In the genomic region with DNA sequence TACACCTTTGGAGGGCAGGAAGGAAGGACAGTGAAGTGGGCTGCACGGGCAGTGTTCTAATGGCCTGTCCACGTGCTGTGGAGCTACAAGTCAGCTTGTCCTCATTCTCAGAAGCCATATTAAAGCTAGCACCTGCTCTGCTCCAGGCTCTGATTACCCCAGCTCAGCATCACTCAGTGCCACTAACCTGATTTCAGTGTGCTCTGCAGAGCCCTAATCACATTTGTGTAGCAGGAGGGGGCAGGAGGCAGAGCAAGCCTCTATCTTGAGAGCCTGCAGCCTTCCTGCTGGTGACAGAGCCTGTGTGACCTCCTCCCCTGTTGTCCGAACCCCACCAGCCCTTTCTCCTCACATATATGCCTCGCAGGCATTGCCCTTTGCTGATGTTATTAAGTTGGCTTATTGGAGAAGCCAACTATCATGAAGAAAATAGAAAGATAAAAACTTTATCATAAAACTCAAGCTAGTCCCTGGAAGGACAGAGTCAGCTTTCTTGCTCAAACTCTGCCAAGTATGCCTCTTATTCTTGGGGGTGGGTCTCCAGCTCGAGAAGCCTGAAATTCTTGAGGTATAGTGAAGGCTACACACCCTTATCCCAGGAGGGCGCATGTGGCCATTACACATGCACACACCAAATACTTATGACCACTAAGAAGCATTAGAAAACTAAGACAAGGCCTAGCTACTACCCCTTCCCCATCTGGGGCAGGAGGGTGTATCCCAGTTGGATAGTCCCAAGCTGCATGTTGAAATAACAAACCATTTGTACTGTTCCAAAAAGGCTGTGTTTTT, we compare ENCODE assay signal across 9 mouse cellular contexts. TPM values are rescaled to one million over a fixed set of nuclear protein-coding genes. Genes with fewer than 3 reads are reported as not detected.
DNase-seq lines count a peak whose midpoint lies in the region; ATAC-seq and TF ChIP-seq lines count a peak whose summit lies in the region.
"Had no signal": no experiment of that assay in that cellular context is flagged by ENCODE, and none has a peak within 500 bp of the region (broad histone marks: within the 10 kb centered on the region; RNA-seq: fewer than 3 reads in every experiment).

No protein-coding gene starts in this region.

- TF ChIP-seq POLR2A in cerebellum, adult 2 months (IDR thresholded peaks at IDR 0.05; ENCODE audit: borderline replicate concordance, insufficient read depth, low read length) = no peak

- peak; percentile 40; the same call in 1 of the 2 replicates for ATAC-seq in liver, embryonic 11.5 days (replicated peaks; ENCODE audit: low FRiP score)
- peak; percentile 60 for ATAC-seq in hindbrain, embryonic 16.5 days
- no peak for ATAC-seq in megakaryocyte progenitor cell, adult 5-6 weeks (replicated peaks; ENCODE audit: poor library complexity)

- no peak overlapping the region for H3K4me3 ChIP-seq in cerebellum, adult 2 months (replicated peaks; ENCODE audit: insufficient read depth, low read depth, low read length)
- no peak overlapping the region for H3K4me3 ChIP-seq in liver, embryonic 11.5 days (ENCODE audit: low read depth, low read length)
- no peak overlapping the region for H3K4me3 ChIP-seq in hindbrain, embryonic 16.5 days (ENCODE audit: low read length)
- H3K4me3 ChIP-seq: left cerebral cortex, adult 2 months had no signal

- no peak for TF ChIP-seq CTCF in cerebellum, adult 2 months (IDR thresholded peaks at IDR 0.05; ENCODE audit: borderline replicate concordance, insufficient read depth, low read depth, low read length)

- H3K9me3 ChIP-seq in liver, embryonic 11.5 days (ENCODE audit: control insufficient read depth, low read length) = no peaks in the 10 kb centered on the region
- no peaks in the 10 kb centered on the region for H3K9me3 ChIP-seq in hindbrain, embryonic 16.5 days (ENCODE audit: control insufficient read depth, low read length)

- H3K36me3 ChIP-seq in liver, embryonic 11.5 days (ENCODE audit: control insufficient read depth, insufficient read depth, low read length) = no peaks in the 10 kb centered on the region
- H3K36me3 ChIP-seq in hindbrain, embryonic 16.5 days (ENCODE audit: control insufficient read depth, insufficient read depth, low read length) = no peaks in the 10 kb centered on the region

- H3K4me1 ChIP-seq in cerebellum, adult 2 months (ENCODE audit: control insufficient read depth, insufficient read depth, low read length) = no peaks in the 10 kb centered on the region
- peaks cover 14% of the 10 kb centered on the region for H3K4me1 ChIP-seq in liver, embryonic 11.5 days (replicated peaks; ENCODE audit: control insufficient read depth, insufficient read depth, low read length)
- peaks cover 9% of the 10 kb centered on the region for H3K4me1 ChIP-seq in hindbrain, embryonic 16.5 days (ENCODE audit: control insufficient read depth, insufficient read depth, low read depth, low read length)

- H3K4me2 ChIP-seq in liver, embryonic 11.5 days = no peak overlapping the region
- no peak overlapping the region for H3K4me2 ChIP-seq in hindbrain, embryonic 16.5 days (ENCODE audit: low read length)

- H3K27me3 ChIP-seq in cerebellum, adult 2 months (ENCODE audit: control insufficient read depth, insufficient read depth, low read length) = no peaks in the 10 kb centered on the region
- H3K27me3 ChIP-seq in liver, embryonic 11.5 days (replicated peaks; ENCODE audit: control insufficient read depth, insufficient read depth, low read length) = no peaks in the 10 kb centered on the region
- H3K27me3 ChIP-seq in hindbrain, embryonic 16.5 days (replicated peaks; ENCODE audit: control insufficient read depth, insufficient read depth, low read length) = no peaks in the 10 kb centered on the region

- H3K9ac ChIP-seq in liver, embryonic 11.5 days (ENCODE audit: low read depth, low read length) = no peak overlapping the region
- H3K9ac ChIP-seq in hindbrain, embryonic 16.5 days (ENCODE audit: low read depth, low read length) = no peak overlapping the region

- H3K27ac ChIP-seq in cerebellum, adult 2 months (ENCODE audit: insufficient read depth, low read length) = peak overlapping the region; percentile 13; the same call in 1 of the 2 replicates
- H3K27ac ChIP-seq in liver, embryonic 11.5 days (ENCODE audit: low read depth, low read length) = no peak overlapping the region
- no peak overlapping the region; the same call in 1 of the 2 replicates for H3K27ac ChIP-seq in hindbrain, embryonic 16.5 days (ENCODE audit: low read depth, low read length)
- H3K27ac ChIP-seq: left cerebral cortex, adult 2 months had no signal

- 80% methylated on average over 6 of the region's 6 CpGs for WGBS in cerebellum, adult 2 months
- WGBS in liver, embryonic 11.5 days = 64% methylated on average over 6 of the region's 6 CpGs
- WGBS in hindbrain, embryonic 16.5 days = 65% methylated on average over 6 of the region's 6 CpGs

- DNase-seq in cerebellum, adult 2 months = peak; percentile 13 to 49
- DNase-seq in cerebellum, postnatal 4 days (ENCODE audit: low spot score in 2 of 2) = no peak
- DNase-seq in liver, embryonic 11.5 days (ENCODE audit: low spot score) = peak; percentile 27
- no peak for DNase-seq in liver
- peak; percentile 73 for DNase-seq in retina, postnatal 1 day
- no peak for DNase-seq in left cerebral cortex, adult 18-20 months (ENCODE audit: low spot score in 2 of 2)

RNA-seq across cellular contexts. Expression of a gene that starts 41.9 kb away (rescaled TPM):
- 0.65 TPM in 2 replicates for polyA plus RNA-seq in cerebellum, adult 2 months (2012; rRNA removed)
- polyA plus RNA-seq in liver, embryonic 11.5 days (2014; fragmentation: Nextera tagmentation; extraction: Ambion mirVana) = 122 and 151 TPM in 2 replicates
- polyA plus RNA-seq in hindbrain, embryonic 16.5 days (2015; fragmentation: Nextera tagmentation; extraction: Ambion mirVana) = 12.4 and 13.5 TPM in 2 replicates
- total RNA-seq in left cerebral cortex, adult 18-20 months (2021) = under 1 TPM; 0.33 to 0.44 TPM
- total RNA-seq in megakaryocyte progenitor cell, adult 5-6 weeks (2015) = 60.0 and 75.1 TPM in 2 replicates
- 82.4 and 96.9 TPM in 2 replicates for total RNA-seq in megakaryocyte progenitor cell, adult 5-6 weeks (2017)

RNA-seq across cellular contexts. Expression of a gene that starts 47.3 kb away (rescaled TPM):
- 11.0 and 13.1 TPM in 2 replicates for polyA plus RNA-seq in cerebellum, adult 2 months (2012; rRNA removed)
- polyA plus RNA-seq in liver, embryonic 11.5 days (2014; fragmentation: Nextera tagmentation; extraction: Ambion mirVana) = 15.9 and 17.2 TPM in 2 replicates
- polyA plus RNA-seq in hindbrain, embryonic 16.5 days (2015; fragmentation: Nextera tagmentation; extraction: Ambion mirVana) = 10.6 and 11.9 TPM in 2 replicates
- total RNA-seq in left cerebral cortex, adult 18-20 months (2021) = 1 to 10 TPM; 3.9 to 4.2 TPM
- not detected in 2 replicates for total RNA-seq in megakaryocyte progenitor cell, adult 5-6 weeks (2015)
- total RNA-seq in megakaryocyte progenitor cell, adult 5-6 weeks (2017) = not detected in 2 replicates

Comparison
In these comparisons a context has a peak if more than half of its experiments do, and no peak if none do; other contexts are left out.
1. DNase-seq: peak in cerebellum, adult 2 months (2 of 2), liver, embryonic 11.5 days (single experiment) and retina, postnatal 1 day (single experiment); none in cerebellum, postnatal 4 days (0 of 2), liver (single experiment) and left cerebral cortex, adult 18-20 months (0 of 2).